Mouse (Mus musculus): Measurements from ENCODE around the gene Gm4952. TPM values are rescaled to one million over a fixed set of nuclear protein-coding genes. Genes with fewer than 3 reads are reported as not detected.

Gm4952 gene
- polyA plus RNA-seq, 1 experiment from 2014 or later, result not detected

DNA sequence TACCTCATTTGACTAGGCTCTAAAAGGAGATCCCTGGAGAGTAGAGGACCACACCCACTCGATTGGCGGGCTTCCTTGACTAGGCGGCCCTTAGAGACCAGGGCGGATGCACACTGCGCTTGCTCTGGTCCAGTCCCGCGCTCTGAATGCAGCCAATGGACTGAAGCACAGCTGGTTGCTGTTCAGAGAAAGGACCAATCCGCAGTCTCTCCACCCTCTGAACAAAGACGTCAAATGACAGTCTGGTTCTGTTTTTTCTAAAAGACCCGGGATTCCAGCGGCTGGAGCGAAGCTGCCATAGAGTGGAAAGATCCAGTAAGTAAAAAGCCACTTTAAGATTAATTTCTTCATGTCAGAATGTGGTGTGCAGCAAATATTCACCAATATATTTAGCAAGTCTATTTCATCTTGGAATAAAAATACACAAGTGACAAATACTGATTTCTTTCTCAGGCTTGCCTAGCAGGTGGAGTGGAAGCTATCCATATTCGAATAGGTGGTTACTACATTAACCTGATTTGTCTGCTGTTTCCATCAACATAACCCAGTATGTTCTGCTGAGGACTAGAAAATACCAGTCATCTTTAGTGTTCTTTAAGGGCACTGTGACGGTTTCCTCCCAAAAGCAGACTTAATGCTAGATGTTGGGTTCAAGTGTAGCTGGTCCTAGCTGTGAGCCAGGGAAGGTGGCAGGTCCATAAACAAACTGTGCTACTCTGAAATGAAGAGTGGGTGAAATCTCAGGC, 26.3 kb upstream of the Gm4952 start:
- H3K9ac ChIP-seq (ENCODE audit: low read length), result no peak overlapping the region
- no peaks in the 10 kb centered on the region for H3K36me3 ChIP-seq (ENCODE audit: control insufficient read depth, insufficient read depth, low read length)
- ATAC-seq (ENCODE audit: insufficient read depth, low FRiP score, low TSS enrichment) (peak; percentile 100), DNase-seq (ENCODE audit: low spot score) (peak; percentile 84)
- peak overlapping the region; percentile 36 for H3K4me2 ChIP-seq (ENCODE audit: low read depth)
- WGBS, result 7% methylated on average over 14 of the region's 14 CpGs
- no peaks in the 10 kb centered on the region for H3K9me3 ChIP-seq (ENCODE audit: control insufficient read depth, low read length)
- H3K4me3 ChIP-seq (ENCODE audit: low read depth, low read length), result peak overlapping the region; percentile 19
- no peak overlapping the region for H3K27ac ChIP-seq (ENCODE audit: low read depth, low read length)
- H3K27me3 ChIP-seq (ENCODE audit: control insufficient read depth, insufficient read depth, low read length), result no peaks in the 10 kb centered on the region
- no peaks in the 10 kb centered on the region for H3K4me1 ChIP-seq (ENCODE audit: control insufficient read depth, insufficient read depth, low read length)

DNA sequence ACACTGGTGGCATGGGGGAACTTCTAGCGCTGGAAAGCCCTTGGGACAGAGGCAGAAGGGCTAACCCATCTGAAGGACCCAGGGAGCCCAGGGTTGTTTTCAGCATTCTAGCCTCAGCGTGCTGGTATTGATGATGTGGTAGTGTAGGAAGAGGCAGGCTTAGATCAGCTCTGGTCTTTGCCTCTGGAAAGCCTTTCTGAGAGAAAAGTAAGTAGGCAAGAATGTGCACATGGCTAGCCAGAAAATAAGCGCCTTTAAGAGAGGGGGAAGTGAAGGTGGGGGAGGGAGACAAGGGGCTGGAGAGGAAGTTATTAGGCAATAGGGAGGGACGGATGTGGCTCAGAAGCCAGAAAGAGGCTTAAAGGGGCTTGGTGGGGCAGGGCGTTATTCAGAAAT, 25.8 kb upstream of the Gm4952 start:
- no peak overlapping the region for H3K27ac ChIP-seq (ENCODE audit: low read depth, low read length)
- DNase-seq (ENCODE audit: low spot score) (peak; percentile 12), ATAC-seq (ENCODE audit: insufficient read depth, low FRiP score, low TSS enrichment) (no peak)
- no peak overlapping the region for H3K9ac ChIP-seq (ENCODE audit: low read length)
- H3K4me2 ChIP-seq (ENCODE audit: low read depth), result peak overlapping the region; percentile 36
- peak overlapping the region; percentile 19 for H3K4me3 ChIP-seq (ENCODE audit: low read depth, low read length)
- no peaks in the 10 kb centered on the region for H3K4me1 ChIP-seq (ENCODE audit: control insufficient read depth, insufficient read depth, low read length)
- no peaks in the 10 kb centered on the region for H3K27me3 ChIP-seq (ENCODE audit: control insufficient read depth, insufficient read depth, low read length)
- H3K36me3 ChIP-seq (ENCODE audit: control insufficient read depth, insufficient read depth, low read length), result no peaks in the 10 kb centered on the region
- H3K9me3 ChIP-seq (ENCODE audit: control insufficient read depth, low read length), result no peaks in the 10 kb centered on the region
- WGBS, result 26% methylated on average over 5 of the region's 5 CpGs

DNA sequence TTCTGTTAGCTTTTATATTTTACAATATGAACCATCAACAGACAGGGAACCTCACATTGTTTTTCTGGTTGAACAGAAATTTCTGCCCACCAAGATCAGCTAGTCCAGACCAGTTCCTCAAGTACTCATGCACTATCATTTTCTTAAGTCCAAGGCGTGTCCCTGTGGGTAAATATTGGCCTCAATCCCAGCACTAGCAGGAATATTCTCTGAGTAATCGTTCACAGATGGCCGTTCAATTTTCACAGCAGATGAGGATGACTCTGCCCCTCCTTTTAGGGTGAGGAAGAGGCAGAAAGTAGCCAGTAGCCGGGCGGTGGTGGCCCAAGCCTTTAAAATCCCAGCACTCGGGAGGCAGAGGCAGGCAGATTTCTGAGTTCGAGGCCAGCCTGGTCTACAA, 24.7 kb upstream of the Gm4952 start:
- ATAC-seq (ENCODE audit: insufficient read depth, low FRiP score, low TSS enrichment) (no peak), DNase-seq (ENCODE audit: low spot score) (no peak)
- Histone ChIP-seq H3K4me2 (ENCODE audit: low read depth) (no peak overlapping the region), H3K27me3 (ENCODE audit: control insufficient read depth, insufficient read depth, low read length) (no peaks in the 10 kb centered on the region), H3K9me3 (ENCODE audit: control insufficient read depth, low read length) (no peaks in the 10 kb centered on the region), H3K9ac (ENCODE audit: low read length) (no peak overlapping the region), H3K4me1 (ENCODE audit: control insufficient read depth, insufficient read depth, low read length) (no peaks in the 10 kb centered on the region), H3K4me3 (ENCODE audit: low read depth, low read length) (no peak overlapping the region), H3K36me3 (ENCODE audit: control insufficient read depth, insufficient read depth, low read length) (no peaks in the 10 kb centered on the region), H3K27ac (ENCODE audit: low read depth, low read length) (no peak overlapping the region)
- WGBS, result 86% methylated on average over 7 of the region's 7 CpGs

DNA sequence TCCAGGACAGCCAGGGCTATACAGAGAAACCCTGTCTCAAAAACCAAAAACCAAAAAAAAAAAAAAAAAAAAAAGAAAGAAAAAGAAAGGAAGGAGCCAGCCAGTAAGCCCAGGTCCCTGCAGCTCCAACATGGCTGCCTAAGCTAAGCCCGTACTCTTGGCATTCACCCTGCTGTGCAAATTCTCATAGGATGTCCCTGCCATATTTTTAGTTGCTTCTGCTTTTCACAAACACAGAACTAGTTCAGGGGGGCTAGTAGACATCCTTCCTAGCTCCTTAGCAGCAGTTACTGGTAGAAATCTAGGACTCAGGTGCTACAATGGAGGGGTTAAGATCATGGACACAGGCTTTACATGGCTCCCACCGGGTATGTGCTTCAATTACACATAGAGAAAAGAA, 24.3 kb upstream of the Gm4952 start:
- Histone ChIP-seq H3K36me3 (ENCODE audit: control insufficient read depth, insufficient read depth, low read length) (no peaks in the 10 kb centered on the region), H3K4me3 (ENCODE audit: low read depth, low read length) (no peak overlapping the region), H3K27ac (ENCODE audit: low read depth, low read length) (no peak overlapping the region), H3K4me2 (ENCODE audit: low read depth) (no peak overlapping the region), H3K27me3 (ENCODE audit: control insufficient read depth, insufficient read depth, low read length) (no peaks in the 10 kb centered on the region), H3K9ac (ENCODE audit: low read length) (no peak overlapping the region), H3K4me1 (ENCODE audit: control insufficient read depth, insufficient read depth, low read length) (no peaks in the 10 kb centered on the region), H3K9me3 (ENCODE audit: control insufficient read depth, low read length) (no peaks in the 10 kb centered on the region)
- DNase-seq (ENCODE audit: low spot score) (no peak), ATAC-seq (ENCODE audit: insufficient read depth, low FRiP score, low TSS enrichment) (no peak)
- 90% methylated on average over 2 of the region's 2 CpGs for WGBS

DNA sequence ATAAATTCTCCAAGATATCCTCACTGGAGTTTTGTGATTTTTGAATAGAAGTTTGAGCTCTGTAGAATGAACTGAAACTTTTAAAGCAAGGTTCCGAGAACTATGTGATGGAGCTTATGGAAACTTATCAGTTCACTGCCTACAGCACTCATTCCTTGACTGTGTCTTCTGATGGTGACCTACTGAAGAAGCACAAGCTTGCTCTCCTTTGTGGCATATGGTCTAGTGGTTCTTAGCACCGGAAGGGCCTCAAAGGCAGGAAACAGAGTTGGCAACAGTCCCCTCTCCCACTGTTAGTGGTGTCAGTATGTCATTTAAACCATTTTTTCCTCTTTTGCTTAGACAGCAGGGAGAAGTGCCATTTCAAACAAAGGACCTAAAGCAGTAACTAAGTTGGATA, 23.1 kb upstream of the Gm4952 start:
- no peak for DNase-seq (ENCODE audit: low spot score)
- Histone ChIP-seq H3K9ac (ENCODE audit: low read length) (no peak overlapping the region), H3K27me3 (ENCODE audit: control insufficient read depth, insufficient read depth, low read length) (no peaks in the 10 kb centered on the region), H3K36me3 (ENCODE audit: control insufficient read depth, insufficient read depth, low read length) (no peaks in the 10 kb centered on the region), H3K4me2 (ENCODE audit: low read depth) (no peak overlapping the region), H3K4me1 (ENCODE audit: control insufficient read depth, insufficient read depth, low read length) (no peaks in the 10 kb centered on the region), H3K27ac (ENCODE audit: low read depth, low read length) (no peak overlapping the region), H3K9me3 (ENCODE audit: control insufficient read depth, low read length) (no peaks in the 10 kb centered on the region), H3K4me3 (ENCODE audit: low read depth, low read length) (no peak overlapping the region)
- 92% methylated on average over 2 of the region's 2 CpGs for WGBS
- ATAC-seq (ENCODE audit: insufficient read depth, low FRiP score, low TSS enrichment), result no peak

DNA sequence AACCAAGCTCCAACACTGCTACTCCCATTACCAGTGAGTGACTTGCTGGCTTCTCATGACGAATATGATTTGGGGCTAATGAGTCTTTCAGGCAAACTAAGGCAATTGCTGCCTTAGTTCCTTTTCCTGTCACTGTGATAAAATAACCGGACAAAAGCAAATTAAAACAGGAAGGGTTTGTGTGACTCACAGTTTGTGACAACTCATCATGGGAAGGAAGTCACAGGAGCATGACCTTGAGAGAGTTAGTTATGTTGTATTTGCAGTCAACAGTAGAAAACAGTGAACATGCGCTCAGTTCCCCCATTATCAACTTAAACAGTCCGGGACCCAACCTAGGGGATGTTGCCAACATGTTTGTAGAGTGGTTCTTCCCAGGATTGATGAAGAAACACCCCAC, 14.5 kb upstream of the Gm4952 start:
- H3K9ac ChIP-seq (ENCODE audit: low read length), result no peak overlapping the region
- no peaks in the 10 kb centered on the region for H3K4me1 ChIP-seq (ENCODE audit: control insufficient read depth, insufficient read depth, low read length)
- H3K27ac ChIP-seq (ENCODE audit: low read depth, low read length), result no peak overlapping the region
- H3K4me3 ChIP-seq (ENCODE audit: low read depth, low read length), result no peak overlapping the region
- H3K36me3 ChIP-seq (ENCODE audit: control insufficient read depth, insufficient read depth, low read length), result no peaks in the 10 kb centered on the region
- no peak for ATAC-seq (ENCODE audit: insufficient read depth, low FRiP score, low TSS enrichment)
- H3K4me2 ChIP-seq (ENCODE audit: low read depth), result no peak overlapping the region
- WGBS, result 79% methylated on average over 4 of the region's 4 CpGs
- H3K9me3 ChIP-seq (ENCODE audit: control insufficient read depth, low read length), result no peaks in the 10 kb centered on the region
- H3K27me3 ChIP-seq (ENCODE audit: control insufficient read depth, insufficient read depth, low read length), result no peaks in the 10 kb centered on the region
- DNase-seq (ENCODE audit: low spot score), result no peak

DNA sequence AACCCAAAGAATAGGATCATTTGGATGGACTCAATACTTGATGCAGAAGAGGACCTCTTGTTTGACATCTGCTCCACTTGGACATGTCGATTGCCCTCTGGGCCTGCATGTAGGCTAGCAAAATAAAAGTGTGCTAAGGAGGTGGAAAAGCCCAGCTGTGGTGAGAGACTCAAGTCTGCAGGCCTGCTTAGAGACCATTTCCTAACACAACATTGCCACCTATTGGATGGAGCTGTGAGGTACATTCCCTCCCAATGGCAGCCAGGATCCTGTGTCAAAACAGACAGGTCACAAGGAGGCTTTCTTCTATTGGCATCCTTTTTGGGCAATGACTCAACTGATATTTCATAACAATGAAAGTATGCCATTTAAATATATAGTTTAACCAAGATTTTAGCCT, 7.9 kb upstream of the Gm4952 start:
- no peaks in the 10 kb centered on the region for H3K36me3 ChIP-seq (ENCODE audit: control insufficient read depth, insufficient read depth, low read length)
- peak; percentile 56 for DNase-seq (ENCODE audit: low spot score)

DNA sequence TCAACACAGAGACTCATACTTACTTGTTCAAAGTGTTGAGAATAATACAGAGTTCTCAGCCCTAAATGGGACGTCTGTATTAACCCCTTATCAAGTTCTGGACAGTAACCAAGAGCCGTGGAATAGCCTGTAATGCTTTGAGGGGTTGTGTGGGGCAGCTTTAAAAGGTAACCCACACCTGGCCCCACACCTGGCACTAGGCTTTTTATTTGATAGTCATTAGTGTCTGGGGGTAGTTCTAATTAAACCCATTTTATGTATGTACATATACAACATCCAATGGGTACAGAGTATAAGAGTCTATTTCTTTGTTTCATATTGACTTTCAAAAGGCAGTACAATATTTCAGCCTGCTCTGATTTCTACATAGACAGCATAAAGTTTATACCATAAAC, 4.6 kb upstream of the Gm4952 start:
- Histone ChIP-seq H3K9me3 (ENCODE audit: control insufficient read depth, low read length) (no peaks in the 10 kb centered on the region), H3K4me1 (ENCODE audit: control insufficient read depth, insufficient read depth, low read length) (no peaks in the 10 kb centered on the region), H3K27ac (ENCODE audit: low read depth, low read length) (no peak overlapping the region), H3K4me2 (ENCODE audit: low read depth) (peak overlapping the region; percentile 99), H3K27me3 (ENCODE audit: control insufficient read depth, insufficient read depth, low read length) (no peaks in the 10 kb centered on the region), H3K36me3 (ENCODE audit: control insufficient read depth, insufficient read depth, low read length) (no peaks in the 10 kb centered on the region), H3K9ac (ENCODE audit: low read length) (no peak overlapping the region), H3K4me3 (ENCODE audit: low read depth, low read length) (no peak overlapping the region)
- ATAC-seq (ENCODE audit: insufficient read depth, low FRiP score, low TSS enrichment) (0 out of 2 replicates have a peak, but pooled peaks have one; percentile 1), DNase-seq (ENCODE audit: low spot score) (no peak)
- 62% methylated on average over 2 of the region's 2 CpGs for WGBS

More for the DNA sequence above, 7.9 kb upstream of the Gm4952 start:
- WGBS, result 0% methylated on average over 1 of the region's 1 CpGs
- H3K9me3 ChIP-seq (ENCODE audit: control insufficient read depth, low read length), result no peaks in the 10 kb centered on the region
- no peak overlapping the region for H3K4me3 ChIP-seq (ENCODE audit: low read depth, low read length)
- no peaks in the 10 kb centered on the region for H3K4me1 ChIP-seq (ENCODE audit: control insufficient read depth, insufficient read depth, low read length)
- H3K27ac ChIP-seq (ENCODE audit: low read depth, low read length), result no peak overlapping the region
- H3K9ac ChIP-seq (ENCODE audit: low read length), result no peak overlapping the region
- H3K4me2 ChIP-seq (ENCODE audit: low read depth), result no peak overlapping the region
- H3K27me3 ChIP-seq (ENCODE audit: control insufficient read depth, insufficient read depth, low read length), result no peaks in the 10 kb centered on the region
- ATAC-seq (ENCODE audit: insufficient read depth, low FRiP score, low TSS enrichment), result peak; percentile 62; the same call in 1 of the 2 replicates

DNA sequence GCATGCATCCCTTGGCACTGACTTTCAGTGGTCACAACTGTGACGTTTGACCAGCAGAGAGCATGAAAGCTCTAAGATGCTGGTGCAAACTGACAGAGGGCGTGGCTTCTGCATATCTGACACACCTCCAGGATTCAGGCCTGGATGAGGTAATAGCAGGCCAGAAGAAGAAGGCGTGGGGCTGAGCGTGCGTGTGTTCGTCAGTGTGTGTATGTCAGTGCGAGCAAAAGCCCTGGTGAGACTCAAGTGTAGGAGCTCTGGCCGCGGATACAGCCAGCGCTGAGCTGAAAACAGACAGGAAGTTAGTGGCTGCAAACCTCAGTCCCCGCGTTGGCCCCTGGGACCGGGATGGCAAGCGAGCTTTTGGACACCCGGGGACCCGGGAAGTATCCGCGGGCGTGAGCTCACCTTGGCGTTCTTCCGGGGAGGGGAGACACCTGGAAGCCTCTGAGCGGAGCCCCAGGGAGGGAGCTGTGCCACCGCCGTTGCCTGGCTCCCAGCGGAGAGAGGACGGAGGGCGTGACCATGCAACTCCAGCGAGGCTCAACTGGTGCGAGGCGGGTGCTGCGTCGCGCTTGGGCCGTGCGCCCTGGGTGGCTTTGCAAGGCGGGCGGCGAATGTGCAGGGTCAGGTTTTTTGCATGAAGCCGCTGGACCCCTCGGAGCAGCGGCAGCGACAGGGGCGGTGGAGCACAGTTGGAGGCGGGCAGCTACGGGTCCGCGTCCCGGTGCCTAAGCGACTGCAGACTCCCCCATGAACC, 4.1 kb upstream of the Gm4952 start:
- ATAC-seq (ENCODE audit: insufficient read depth, low FRiP score, low TSS enrichment) (peak; percentile 80), DNase-seq (ENCODE audit: low spot score) (peak; percentile 60)
- H3K4me1 ChIP-seq (ENCODE audit: control insufficient read depth, insufficient read depth, low read length), result no peaks in the 10 kb centered on the region
- peak overlapping the region; percentile 99 for H3K4me2 ChIP-seq (ENCODE audit: low read depth)
- H3K4me3 ChIP-seq (ENCODE audit: low read depth, low read length), result peak overlapping the region; percentile 54
- H3K9ac ChIP-seq (ENCODE audit: low read length), result peak overlapping the region; percentile 55
- H3K27ac ChIP-seq (ENCODE audit: low read depth, low read length), result no peak overlapping the region
- WGBS, result under 1% methylated on average over 49 of the region's 49 CpGs
- no peaks in the 10 kb centered on the region for H3K9me3 ChIP-seq (ENCODE audit: control insufficient read depth, low read length)
- H3K36me3 ChIP-seq (ENCODE audit: control insufficient read depth, insufficient read depth, low read length), result no peaks in the 10 kb centered on the region
- H3K27me3 ChIP-seq (ENCODE audit: control insufficient read depth, insufficient read depth, low read length), result no peaks in the 10 kb centered on the region
